Mouse (Mus musculus) olfactory bulb, adult 2 months (tissue): ENCODE measurements around the gene Fbxo17.

Experiments
- CTCF ChIP-seq: fragments of 200-500 bp; IDR thresholded peaks from 2 replicates; pipeline ENCODE4 v1.5.1; 2012; ENCODE audit warnings: low read depth, mild to moderate bottlenecking, low read length, moderate library complexity; ENCODE audit not compliant: insufficient read depth
- POLR2A ChIP-seq: fragments of 200-500 bp; IDR thresholded peaks from 2 replicates; pipeline ENCODE4 v1.6.1; 2012; ENCODE audit warnings: mild to moderate bottlenecking, low read depth, low read length, moderate library complexity; ENCODE audit not compliant: insufficient read depth

DNA sequence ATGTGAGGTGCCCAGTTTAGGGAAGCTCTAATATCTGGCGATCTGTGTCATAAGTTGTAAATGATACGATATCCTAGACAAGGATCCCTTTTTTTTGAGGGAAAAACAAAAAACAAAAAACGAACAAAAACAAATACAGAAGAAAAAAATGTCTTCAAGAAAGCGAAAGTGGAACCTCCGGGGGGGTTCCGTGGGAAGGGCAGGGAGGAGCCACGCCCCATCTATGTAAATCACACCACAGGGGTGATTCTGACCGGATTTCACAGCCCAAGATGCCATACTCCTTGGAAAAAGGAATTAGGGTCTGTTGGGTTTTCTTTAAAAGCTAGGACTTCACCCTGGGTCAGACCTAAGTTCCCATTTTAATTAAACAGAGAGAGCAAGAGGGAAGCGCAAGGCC, 41.6 kb upstream of the Fbxo17 start:
- TF ChIP-seq CTCF (no peak), POLR2A (no peak)
